Mouse (Mus musculus): ENCODE measurements around the gene Nuak2. TPM values are rescaled to one million over a fixed set of nuclear protein-coding genes. Genes with fewer than 3 reads are reported as not detected.

The Nuak2 gene
- polyA plus RNA-seq, 1 experiment = 20.0 TPM

GRCm38 (mm10) chr1:132299744-132300143, 16.2 kb upstream of the Nuak2 start:
- Histone ChIP-seq H3K9ac (ENCODE audit: low read depth, poor library complexity, severe bottlenecking) (no peak overlapping the region), H3K4me1 (ENCODE audit: control insufficient read depth, insufficient read depth, low read length) (peaks cover 3% of the 10 kb centered on the region), H3K27me3 (ENCODE audit: control insufficient read depth, insufficient read depth, low read length, poor library complexity, severe bottlenecking) (peaks cover 2% of the 10 kb centered on the region; the same call in 1 of the 2 replicates), H3K4me3 (ENCODE audit: low read depth, low read length) (no peak overlapping the region), H3K9me3 (replicated peaks; ENCODE audit: control insufficient read depth, insufficient read depth, low read length, poor library complexity, severe bottlenecking) (no peaks in the 10 kb centered on the region), H3K27ac (ENCODE audit: insufficient read depth, low read length) (no peak overlapping the region), H3K36me3 (ENCODE audit: control insufficient read depth, insufficient read depth, low read length, poor library complexity, severe bottlenecking) (no peaks in the 10 kb centered on the region)
- TF ChIP-seq EP300 (IDR thresholded peaks at IDR 0.05; ENCODE audit: insufficient read depth, low read depth, low read length) (no peak), CTCF (IDR thresholded peaks at IDR 0.05; ENCODE audit: low read depth, low read length) (no peak), POLR2A (IDR thresholded peaks at IDR 0.05; ENCODE audit: insufficient read depth, low read length) (no peak)

- H3K4me3 ChIP-seq (ENCODE audit: low read depth, low read length) = no peak overlapping the region
- peaks cover 2% of the 10 kb centered on the region; the same call in 1 of the 2 replicates for H3K27me3 ChIP-seq (ENCODE audit: control insufficient read depth, insufficient read depth, low read length, poor library complexity, severe bottlenecking)
These were observed 14.7 kb upstream of the Nuak2 start for GRCm38 (mm10) chr1:132301242-132301641.

GRCm38 (mm10) chr1:132302341-132302866, 13.5 kb upstream of the Nuak2 start:
- Histone ChIP-seq H3K9me3 (replicated peaks; ENCODE audit: control insufficient read depth, insufficient read depth, low read length, poor library complexity, severe bottlenecking) (no peaks in the 10 kb centered on the region), H3K27ac (ENCODE audit: insufficient read depth, low read length) (no peak overlapping the region), H3K36me3 (ENCODE audit: control insufficient read depth, insufficient read depth, low read length, poor library complexity, severe bottlenecking) (no peaks in the 10 kb centered on the region), H3K27me3 (ENCODE audit: control insufficient read depth, insufficient read depth, low read length, poor library complexity, severe bottlenecking) (peaks cover 2% of the 10 kb centered on the region; the same call in 1 of the 2 replicates), H3K9ac (ENCODE audit: low read depth, poor library complexity, severe bottlenecking) (no peak overlapping the region), H3K4me1 (ENCODE audit: control insufficient read depth, insufficient read depth, low read length) (peaks cover 3% of the 10 kb centered on the region), H3K4me3 (ENCODE audit: low read depth, low read length) (no peak overlapping the region)
- TF ChIP-seq POLR2A (IDR thresholded peaks at IDR 0.05; ENCODE audit: insufficient read depth, low read length) (no peak), CTCF (IDR thresholded peaks at IDR 0.05; ENCODE audit: low read depth, low read length) (no peak), EP300 (IDR thresholded peaks at IDR 0.05; ENCODE audit: insufficient read depth, low read depth, low read length) (no peak)

More at GRCm38 (mm10) chr1:132301242-132301641, 14.7 kb upstream of the Nuak2 start:
- H3K27ac ChIP-seq (ENCODE audit: insufficient read depth, low read length) = no peak overlapping the region
- H3K9ac ChIP-seq (ENCODE audit: low read depth, poor library complexity, severe bottlenecking) = no peak overlapping the region
- TF ChIP-seq EP300 (IDR thresholded peaks at IDR 0.05; ENCODE audit: insufficient read depth, low read depth, low read length) (no peak), POLR2A (IDR thresholded peaks at IDR 0.05; ENCODE audit: insufficient read depth, low read length) (no peak), CTCF (IDR thresholded peaks at IDR 0.05; ENCODE audit: low read depth, low read length) (no peak)
- H3K36me3 ChIP-seq (ENCODE audit: control insufficient read depth, insufficient read depth, low read length, poor library complexity, severe bottlenecking) = no peaks in the 10 kb centered on the region
- no peaks in the 10 kb centered on the region for H3K9me3 ChIP-seq (replicated peaks; ENCODE audit: control insufficient read depth, insufficient read depth, low read length, poor library complexity, severe bottlenecking)
- H3K4me1 ChIP-seq (ENCODE audit: control insufficient read depth, insufficient read depth, low read length) = peaks cover 3% of the 10 kb centered on the region

GRCm38 (mm10) chr1:132304618-132305214, 11.2 kb upstream of the Nuak2 start:
- peaks cover 3% of the 10 kb centered on the region for H3K4me1 ChIP-seq (ENCODE audit: control insufficient read depth, insufficient read depth, low read length)
- 0 out of 2 replicates have a peak, but pooled peaks cover 2% of the 10 kb centered on the region for H3K27me3 ChIP-seq (ENCODE audit: control insufficient read depth, insufficient read depth, low read length, poor library complexity, severe bottlenecking)

GRCm38 (mm10) chr1:132306160-132306559, 9.8 kb upstream of the Nuak2 start:
- TF ChIP-seq CTCF (IDR thresholded peaks at IDR 0.05; ENCODE audit: low read depth, low read length) = peak; percentile 85
- TF ChIP-seq EP300 (IDR thresholded peaks at IDR 0.05; ENCODE audit: insufficient read depth, low read depth, low read length) = no peak
- Histone ChIP-seq H3K4me3 (ENCODE audit: low read depth, low read length) (no peak overlapping the region), H3K36me3 (ENCODE audit: control insufficient read depth, insufficient read depth, low read length, poor library complexity, severe bottlenecking) (no peaks in the 10 kb centered on the region), H3K27me3 (ENCODE audit: control insufficient read depth, insufficient read depth, low read length, poor library complexity, severe bottlenecking) (no peaks in the 10 kb centered on the region), H3K4me1 (ENCODE audit: control insufficient read depth, insufficient read depth, low read length) (peaks cover 3% of the 10 kb centered on the region), H3K9ac (ENCODE audit: low read depth, poor library complexity, severe bottlenecking) (no peak overlapping the region), H3K9me3 (replicated peaks; ENCODE audit: control insufficient read depth, insufficient read depth, low read length, poor library complexity, severe bottlenecking) (no peaks in the 10 kb centered on the region), H3K27ac (ENCODE audit: insufficient read depth, low read length) (no peak overlapping the region)

More at GRCm38 (mm10) chr1:132304618-132305214, 11.2 kb upstream of the Nuak2 start:
- no peaks in the 10 kb centered on the region for H3K36me3 ChIP-seq (ENCODE audit: control insufficient read depth, insufficient read depth, low read length, poor library complexity, severe bottlenecking)
- no peak overlapping the region for H3K9ac ChIP-seq (ENCODE audit: low read depth, poor library complexity, severe bottlenecking)
- H3K27ac ChIP-seq (ENCODE audit: insufficient read depth, low read length) = no peak overlapping the region
- no peaks in the 10 kb centered on the region for H3K9me3 ChIP-seq (replicated peaks; ENCODE audit: control insufficient read depth, insufficient read depth, low read length, poor library complexity, severe bottlenecking)
- H3K4me3 ChIP-seq (ENCODE audit: low read depth, low read length) = no peak overlapping the region
- TF ChIP-seq CTCF (IDR thresholded peaks at IDR 0.05; ENCODE audit: low read depth, low read length) (no peak), POLR2A (IDR thresholded peaks at IDR 0.05; ENCODE audit: insufficient read depth, low read length) (no peak), EP300 (IDR thresholded peaks at IDR 0.05; ENCODE audit: insufficient read depth, low read depth, low read length) (no peak)

- H3K4me3 ChIP-seq (ENCODE audit: low read depth, low read length) = no peak overlapping the region
- no peak overlapping the region for H3K27ac ChIP-seq (ENCODE audit: insufficient read depth, low read length)
- H3K36me3 ChIP-seq (ENCODE audit: control insufficient read depth, insufficient read depth, low read length, poor library complexity, severe bottlenecking) = no peaks in the 10 kb centered on the region
- no peaks in the 10 kb centered on the region for H3K9me3 ChIP-seq (replicated peaks; ENCODE audit: control insufficient read depth, insufficient read depth, low read length, poor library complexity, severe bottlenecking)
- TF ChIP-seq CTCF (IDR thresholded peaks at IDR 0.05; ENCODE audit: low read depth, low read length) (no peak), POLR2A (IDR thresholded peaks at IDR 0.05; ENCODE audit: insufficient read depth, low read length) (no peak), EP300 (IDR thresholded peaks at IDR 0.05; ENCODE audit: insufficient read depth, low read depth, low read length) (no peak)
- H3K27me3 ChIP-seq (ENCODE audit: control insufficient read depth, insufficient read depth, low read length, poor library complexity, severe bottlenecking) = no peaks in the 10 kb centered on the region
- no peak overlapping the region for H3K9ac ChIP-seq (ENCODE audit: low read depth, poor library complexity, severe bottlenecking)
- peaks cover 3% of the 10 kb centered on the region for H3K4me1 ChIP-seq (ENCODE audit: control insufficient read depth, insufficient read depth, low read length)
These were observed 9.1 kb upstream of the Nuak2 start for GRCm38 (mm10) chr1:132306808-132307207.
